Mouse (Mus musculus): ENCODE data around the gene Rtn2. TPM values are rescaled to one million over a fixed set of nuclear protein-coding genes. Genes with fewer than 3 reads are reported as not detected.
A peak's percentile ranks its signal among the peaks of the same experiment; 100 is the strongest.

Rtn2 gene
- polyA plus RNA-seq (2015; fragmentation: Nextera tagmentation; extraction: Ambion mirVana), result 3.9 and 5.2 TPM in 2 replicates

DNA sequence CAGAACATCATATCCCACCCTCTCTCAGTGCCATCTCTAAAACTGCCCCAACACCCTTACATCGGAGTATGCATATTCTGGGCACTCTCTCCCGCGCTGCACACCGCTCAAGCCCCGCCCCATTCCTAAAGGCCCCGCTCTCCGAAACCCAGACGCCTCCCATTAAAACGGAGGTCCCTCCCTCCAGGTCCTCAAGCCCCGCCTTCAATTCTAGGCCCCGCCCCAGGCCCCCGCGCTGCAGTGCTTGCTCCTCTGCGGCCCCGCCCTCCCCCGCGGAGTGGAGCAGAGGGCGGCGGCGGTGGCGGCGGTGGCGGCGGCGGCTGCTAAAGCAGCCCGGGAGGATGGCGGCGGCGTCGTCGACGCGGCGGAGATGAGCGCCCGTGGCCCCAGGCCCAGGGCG, at the start of gene Rtn2:
Rtn2 (plus strand) TSS at position 240 of the 400 bp plus-strand sequence.
- H3K9ac ChIP-seq, result peak within 1 kb of the TSS; percentile 51; the same call in 1 of the 2 replicates
- 1% methylated on average over 36 of the region's 37 CpGs for WGBS (ENCODE audit: insufficient replicate concordance)
- ATAC-seq (ENCODE audit: insufficient read depth), result peak; percentile 84
- peaks cover 31% of the 10 kb centered on the region for H3K4me1 ChIP-seq (replicated peaks)
- H3K4me3 ChIP-seq (replicated peaks), result peak within 1 kb of the TSS; percentile 58
- peaks cover 94% of the 10 kb centered on the region for H3K27me3 ChIP-seq
- H3K36me3 ChIP-seq (replicated peaks), result no peaks in the 10 kb centered on the region
- no peaks in the 10 kb centered on the region for H3K9me3 ChIP-seq (replicated peaks)
- peak within 1 kb of the TSS; percentile 98 for H3K4me2 ChIP-seq
- H3K27ac ChIP-seq (replicated peaks), result 0 out of 2 replicates have a peak within 1 kb of the TSS, but pooled peaks have one; percentile 51

DNA sequence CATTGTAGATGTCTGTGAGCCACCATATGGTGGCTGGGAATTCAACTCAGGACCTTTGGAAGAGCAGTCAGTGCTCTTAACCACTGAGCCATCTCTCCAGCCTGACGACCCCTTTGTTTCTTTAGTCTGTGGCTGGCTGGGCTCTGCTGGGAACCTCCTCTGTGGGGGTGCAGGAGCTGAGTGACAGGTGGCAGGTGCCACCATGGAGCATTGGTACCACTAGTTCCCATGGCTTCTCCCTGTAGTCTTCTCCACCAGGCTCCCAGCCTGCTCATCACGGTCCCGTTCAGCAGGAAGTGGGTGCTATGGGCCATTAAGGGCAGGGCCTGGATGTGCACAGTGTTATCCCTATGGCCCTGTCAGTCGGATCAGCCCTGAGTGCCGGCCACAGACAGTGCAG, 47.8 kb upstream of the Rtn2 start:
- Histone ChIP-seq H3K9ac (no peak overlapping the region), H3K4me2 (no peak overlapping the region), H3K9me3 (replicated peaks) (no peaks in the 10 kb centered on the region), H3K27me3 (no peaks in the 10 kb centered on the region), H3K4me3 (replicated peaks) (no peak overlapping the region), H3K36me3 (replicated peaks) (peaks cover 15% of the 10 kb centered on the region), H3K4me1 (replicated peaks) (peaks cover 83% of the 10 kb centered on the region), H3K27ac (replicated peaks) (peak overlapping the region; percentile 11; the same call in 1 of the 2 replicates)
- WGBS (ENCODE audit: insufficient replicate concordance), result 59% methylated on average over 5 of the region's 5 CpGs
- no peak for ATAC-seq (ENCODE audit: insufficient read depth)

DNA sequence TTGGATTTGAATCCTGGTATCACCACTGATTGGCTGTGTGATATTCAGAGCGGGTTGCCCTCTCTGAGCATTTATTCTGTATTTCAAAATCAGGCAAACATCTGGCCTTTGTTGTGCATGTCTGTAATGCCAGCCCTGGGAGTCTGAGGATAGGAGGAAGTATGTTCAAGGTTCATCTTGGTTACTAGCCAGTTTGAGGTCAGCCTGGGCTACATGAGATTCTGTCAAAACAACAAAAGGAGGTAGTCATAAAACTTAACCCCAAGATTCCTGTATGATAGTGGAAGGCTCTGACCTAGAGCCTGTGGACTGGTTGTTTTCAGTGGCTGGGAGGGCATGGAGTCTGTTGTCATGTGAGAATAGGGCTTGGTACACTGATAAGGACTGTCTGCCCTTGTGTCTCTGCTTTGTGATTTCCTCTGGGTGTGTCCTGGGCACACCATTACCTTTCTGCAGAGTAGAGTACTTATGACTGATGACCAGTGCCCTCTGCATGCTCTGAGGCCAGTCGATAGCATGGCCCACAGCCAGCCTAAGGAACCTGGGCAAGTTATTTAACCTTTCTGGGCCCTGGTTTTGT, 47.2 kb upstream of the Rtn2 start:
- H3K27me3 ChIP-seq, result no peaks in the 10 kb centered on the region
- no peak for ATAC-seq (ENCODE audit: insufficient read depth)
- H3K4me2 ChIP-seq, result no peak overlapping the region
- H3K4me1 ChIP-seq (replicated peaks), result peaks cover 83% of the 10 kb centered on the region
- 64% methylated on average over 2 of the region's 2 CpGs for WGBS (ENCODE audit: insufficient replicate concordance)
- H3K4me3 ChIP-seq (replicated peaks), result no peak overlapping the region
- H3K36me3 ChIP-seq (replicated peaks), result peaks cover 15% of the 10 kb centered on the region
- H3K9ac ChIP-seq, result no peak overlapping the region
- H3K27ac ChIP-seq (replicated peaks), result peak overlapping the region; percentile 11; the same call in 1 of the 2 replicates
- H3K9me3 ChIP-seq (replicated peaks), result no peaks in the 10 kb centered on the region

DNA sequence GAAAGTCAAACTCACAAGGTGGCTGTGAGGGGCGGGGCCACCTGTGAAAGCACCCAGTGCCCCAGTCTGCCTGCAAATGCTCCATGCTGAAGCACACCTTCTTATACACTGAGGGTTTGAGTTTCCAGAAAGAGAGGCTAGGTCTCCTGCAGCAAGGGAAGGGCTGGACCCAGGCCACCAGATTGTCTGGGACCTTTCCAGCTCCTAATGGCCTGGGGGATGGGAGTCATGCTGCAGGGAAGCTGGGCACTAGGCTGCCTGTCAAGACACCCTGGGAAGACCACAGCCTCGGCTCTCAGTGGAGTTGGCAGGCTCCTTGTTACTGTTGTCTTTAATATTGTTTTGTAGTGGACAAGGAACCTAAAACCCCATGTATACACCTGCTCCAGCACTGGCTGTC, 46.0 kb upstream of the Rtn2 start:
- H3K9ac ChIP-seq, result no peak overlapping the region
- 80% methylated on average over 2 of the region's 2 CpGs for WGBS (ENCODE audit: insufficient replicate concordance)

DNA sequence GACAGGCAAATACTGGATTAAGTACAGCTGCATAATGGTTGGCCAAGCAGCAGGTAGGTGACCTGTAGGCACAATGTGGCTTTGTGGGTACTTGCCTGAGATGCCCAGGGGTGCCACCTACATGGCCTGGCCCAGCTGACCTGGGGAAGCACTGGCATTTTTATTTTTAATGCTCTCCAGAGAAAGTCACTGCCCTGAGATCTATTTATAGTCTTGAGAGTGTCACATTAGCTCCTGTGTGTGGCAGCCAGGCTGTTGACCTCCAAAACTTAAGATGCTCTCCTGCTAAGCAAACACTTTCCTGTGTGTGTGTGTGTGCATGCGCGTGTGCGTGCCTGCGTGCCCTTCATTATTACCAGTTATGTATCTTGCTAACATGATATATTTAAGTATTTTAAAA, 44.1 kb upstream of the Rtn2 start:
- peaks cover 79% of the 10 kb centered on the region for H3K4me1 ChIP-seq (replicated peaks)
- 98% methylated on average over 4 of the region's 4 CpGs for WGBS (ENCODE audit: insufficient replicate concordance)

More for the DNA sequence above, 46.0 kb upstream of the Rtn2 start:
- H3K27ac ChIP-seq (replicated peaks), result no peak overlapping the region
- no peaks in the 10 kb centered on the region for H3K9me3 ChIP-seq (replicated peaks)
- no peak for ATAC-seq (ENCODE audit: insufficient read depth)
- no peaks in the 10 kb centered on the region for H3K27me3 ChIP-seq
- peaks cover 89% of the 10 kb centered on the region for H3K4me1 ChIP-seq (replicated peaks)
- H3K4me3 ChIP-seq (replicated peaks), result no peak overlapping the region
- peaks cover 11% of the 10 kb centered on the region; the same call in 1 of the 2 replicates for H3K36me3 ChIP-seq (replicated peaks)
- no peak overlapping the region for H3K4me2 ChIP-seq

DNA sequence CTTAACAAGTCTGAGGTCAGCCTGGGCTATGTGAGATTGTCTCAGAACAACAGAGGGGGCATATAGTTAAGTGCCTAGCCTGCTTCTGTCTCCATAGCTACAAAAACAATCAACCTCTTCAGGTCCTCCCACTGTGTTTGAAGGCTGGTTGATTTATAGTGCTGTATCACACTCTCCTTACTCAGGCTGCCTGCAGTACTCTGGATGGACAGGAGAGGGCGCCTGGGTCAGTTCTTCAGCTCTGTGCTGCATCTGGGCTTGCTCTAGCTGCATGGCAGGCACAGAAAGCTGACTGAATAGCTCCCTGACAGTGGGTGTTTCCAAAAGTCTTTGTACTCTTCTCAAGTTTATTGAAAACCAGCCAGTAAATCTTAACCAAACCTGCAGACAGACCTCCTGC, 43.0 kb upstream of the Rtn2 start:
- H3K4me1 ChIP-seq (replicated peaks), result peaks cover 87% of the 10 kb centered on the region
- H3K4me3 ChIP-seq (replicated peaks), result peak overlapping the region; percentile 9; the same call in 1 of the 2 replicates
- peak overlapping the region; percentile 89 for H3K27ac ChIP-seq (replicated peaks)

More for the DNA sequence above, 44.1 kb upstream of the Rtn2 start:
- Histone ChIP-seq H3K9me3 (replicated peaks) (no peaks in the 10 kb centered on the region), H3K36me3 (replicated peaks) (peaks cover 13% of the 10 kb centered on the region; the same call in 1 of the 2 replicates), H3K27me3 (no peaks in the 10 kb centered on the region), H3K9ac (no peak overlapping the region), H3K27ac (replicated peaks) (peak overlapping the region; percentile 70), H3K4me2 (no peak overlapping the region), H3K4me3 (replicated peaks) (no peak overlapping the region)
- no peak for ATAC-seq (ENCODE audit: insufficient read depth)

DNA sequence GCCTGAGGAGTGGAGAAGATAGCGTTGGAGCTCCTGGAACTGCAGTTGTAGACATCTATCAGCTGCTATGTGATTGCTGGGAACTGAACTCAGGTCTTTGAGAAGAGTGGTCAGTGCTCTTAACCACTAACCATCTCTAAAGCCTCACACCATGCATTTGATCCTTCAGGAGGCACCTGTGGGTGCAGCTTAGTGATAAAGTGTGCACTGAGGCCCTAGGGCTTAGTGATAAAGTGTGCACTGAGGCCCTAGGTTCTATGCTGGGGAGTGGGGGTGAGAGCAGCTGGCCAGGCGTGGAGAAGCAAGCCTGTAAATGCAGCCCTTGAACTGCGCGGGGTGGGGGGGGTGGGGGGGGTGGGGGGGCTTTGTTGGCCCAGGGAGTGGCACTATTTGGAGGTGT, 42.4 kb upstream of the Rtn2 start:
- peak overlapping the region; percentile 9 for H3K4me3 ChIP-seq (replicated peaks)
- peak overlapping the region; percentile 37 for H3K9ac ChIP-seq
- no peaks in the 10 kb centered on the region for H3K9me3 ChIP-seq (replicated peaks)
- peaks cover 87% of the 10 kb centered on the region for H3K4me1 ChIP-seq (replicated peaks)
- H3K27ac ChIP-seq (replicated peaks), result peak overlapping the region; percentile 89
- H3K36me3 ChIP-seq (replicated peaks), result peaks cover 13% of the 10 kb centered on the region; the same call in 1 of the 2 replicates
- peak; percentile 92 for ATAC-seq (ENCODE audit: insufficient read depth)
- WGBS (ENCODE audit: insufficient replicate concordance), result 22% methylated on average over 3 of the region's 4 CpGs
- peak overlapping the region; percentile 56 for H3K4me2 ChIP-seq
- H3K27me3 ChIP-seq, result no peaks in the 10 kb centered on the region

More for the DNA sequence above, 43.0 kb upstream of the Rtn2 start:
- no peaks in the 10 kb centered on the region for H3K27me3 ChIP-seq
- no peaks in the 10 kb centered on the region for H3K9me3 ChIP-seq (replicated peaks)
- peak overlapping the region; percentile 37 for H3K9ac ChIP-seq
- peak overlapping the region; percentile 56 for H3K4me2 ChIP-seq
- WGBS (ENCODE audit: insufficient replicate concordance), result 0% methylated on average over 1 of the region's 1 CpGs
- H3K36me3 ChIP-seq (replicated peaks), result 0 out of 2 replicates have a peak, but pooled peaks cover 11% of the 10 kb centered on the region
- peak; percentile 93 for ATAC-seq (ENCODE audit: insufficient read depth)

DNA sequence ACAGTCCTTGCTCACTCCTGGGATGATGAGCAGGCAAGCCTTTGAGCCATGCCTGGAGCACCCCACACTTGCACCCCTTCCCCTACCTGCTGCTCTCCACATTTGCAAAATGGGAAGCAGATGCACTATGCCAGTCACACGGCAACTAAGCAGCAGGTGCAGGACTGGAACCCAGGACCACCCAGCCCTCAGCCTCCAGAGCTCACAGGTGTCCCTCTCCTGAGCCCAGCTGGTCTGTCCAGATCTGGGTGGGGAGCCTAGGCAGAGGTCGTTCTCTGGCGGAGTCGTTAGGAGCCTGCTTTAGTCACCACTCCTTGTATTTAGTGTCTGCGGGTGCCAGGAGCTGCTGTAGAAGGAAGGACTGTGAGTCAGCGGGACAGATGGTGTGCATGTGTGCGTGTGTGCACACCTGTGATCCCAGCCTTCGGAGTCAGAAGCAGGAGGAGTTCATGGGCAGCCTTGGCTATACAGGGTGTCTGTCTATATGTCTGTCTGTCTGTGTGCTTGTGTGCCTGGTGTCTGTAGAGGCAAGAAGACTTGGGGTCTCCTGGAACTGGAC, 41.4 kb upstream of the Rtn2 start:
- Histone ChIP-seq H3K27me3 (no peaks in the 10 kb centered on the region), H3K4me3 (replicated peaks) (no peak overlapping the region), H3K36me3 (replicated peaks) (peaks cover 23% of the 10 kb centered on the region), H3K9ac (no peak overlapping the region), H3K9me3 (replicated peaks) (no peaks in the 10 kb centered on the region), H3K4me2 (peak overlapping the region; percentile 56), H3K27ac (replicated peaks) (peak overlapping the region; percentile 89), H3K4me1 (replicated peaks) (peaks cover 87% of the 10 kb centered on the region)
- 82% methylated on average over 8 of the region's 8 CpGs for WGBS (ENCODE audit: insufficient replicate concordance)
- ATAC-seq (ENCODE audit: insufficient read depth), result no peak

DNA sequence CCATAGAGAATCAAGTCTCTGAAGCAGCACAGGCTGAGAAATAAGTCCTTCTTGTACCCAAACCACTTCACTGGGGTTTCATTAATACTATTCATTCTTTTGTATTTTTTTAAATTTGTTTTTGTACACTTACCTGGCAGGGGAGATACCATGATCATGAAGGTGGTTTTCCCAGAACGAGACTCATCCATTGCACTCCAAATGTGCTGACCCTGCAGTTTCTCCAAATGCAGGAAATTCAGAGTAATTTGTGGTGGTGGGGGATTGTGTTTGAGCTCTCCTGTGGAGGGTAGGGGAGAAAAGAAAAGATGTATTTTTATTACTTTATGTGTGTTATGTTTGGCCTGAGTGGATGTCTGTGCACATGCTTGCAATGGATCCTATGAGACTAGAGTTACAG, 40.4 kb upstream of the Rtn2 start:
- H3K9me3 ChIP-seq (replicated peaks), result no peaks in the 10 kb centered on the region
- no peaks in the 10 kb centered on the region for H3K27me3 ChIP-seq
- no peak overlapping the region for H3K27ac ChIP-seq (replicated peaks)
- no peak overlapping the region for H3K4me2 ChIP-seq
- no peak for ATAC-seq (ENCODE audit: insufficient read depth)
- H3K4me1 ChIP-seq (replicated peaks), result peaks cover 87% of the 10 kb centered on the region
- no peak overlapping the region for H3K4me3 ChIP-seq (replicated peaks)
- peaks cover 26% of the 10 kb centered on the region for H3K36me3 ChIP-seq (replicated peaks)
- WGBS (ENCODE audit: insufficient replicate concordance), result 81% methylated on average over 1 of the region's 1 CpGs
- no peak overlapping the region for H3K9ac ChIP-seq

DNA sequence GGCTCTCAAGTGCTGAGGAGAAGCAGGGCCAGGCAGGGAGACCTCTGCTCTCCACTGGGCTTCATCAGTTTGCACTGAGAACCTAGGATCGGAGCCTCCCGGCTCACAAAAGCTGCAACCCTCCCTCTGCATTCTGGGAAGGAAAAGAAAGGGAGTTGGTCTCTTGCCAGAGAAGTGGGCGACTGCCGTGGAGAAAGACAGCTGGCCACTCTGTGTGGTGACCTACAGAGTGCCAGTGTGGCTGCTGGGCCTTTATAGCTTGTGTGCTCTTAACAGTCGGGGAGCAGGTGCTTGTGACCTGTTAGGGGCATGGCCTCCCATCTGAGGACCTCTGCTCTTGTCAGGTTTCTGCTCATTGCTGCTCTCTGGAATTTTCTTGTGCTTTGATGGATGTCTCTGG, 38.6 kb upstream of the Rtn2 start:
- 82% methylated on average over 5 of the region's 5 CpGs for WGBS (ENCODE audit: insufficient replicate concordance)
- H3K27me3 ChIP-seq, result no peaks in the 10 kb centered on the region
- ATAC-seq (ENCODE audit: insufficient read depth), result no peak
- H3K4me1 ChIP-seq (replicated peaks), result peaks cover 77% of the 10 kb centered on the region
- H3K4me3 ChIP-seq (replicated peaks), result no peak overlapping the region
- peak overlapping the region; percentile 38 for H3K27ac ChIP-seq (replicated peaks)
- no peaks in the 10 kb centered on the region for H3K9me3 ChIP-seq (replicated peaks)
- no peak overlapping the region for H3K9ac ChIP-seq
- peaks cover 35% of the 10 kb centered on the region for H3K36me3 ChIP-seq (replicated peaks)
- H3K4me2 ChIP-seq, result no peak overlapping the region

DNA sequence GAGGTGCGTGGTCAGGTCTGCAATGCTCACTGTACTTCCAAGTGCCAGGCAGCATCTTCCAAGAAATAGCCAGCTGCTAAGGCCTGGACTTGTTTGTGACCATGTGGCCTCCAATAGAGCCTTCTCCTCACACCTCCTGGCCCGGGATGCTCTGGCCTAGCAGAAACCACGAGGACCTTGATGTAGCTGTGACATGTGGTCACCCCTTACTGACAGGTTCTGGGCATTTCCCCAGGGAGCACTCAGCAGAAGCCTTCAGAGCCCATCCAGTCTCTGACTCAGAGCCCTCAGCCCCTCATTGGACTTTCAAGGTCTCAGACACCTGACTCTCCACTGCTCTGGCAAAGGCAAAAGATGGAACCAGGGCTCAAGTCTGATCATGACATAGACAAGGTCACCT, 37.3 kb upstream of the Rtn2 start:
- H3K27me3 ChIP-seq, result no peaks in the 10 kb centered on the region
- H3K36me3 ChIP-seq (replicated peaks), result peaks cover 35% of the 10 kb centered on the region
- WGBS (ENCODE audit: insufficient replicate concordance), result 69% methylated on average over 3 of the region's 3 CpGs
- ATAC-seq (ENCODE audit: insufficient read depth), result no peak
- H3K9me3 ChIP-seq (replicated peaks), result no peaks in the 10 kb centered on the region
- H3K4me3 ChIP-seq (replicated peaks), result no peak overlapping the region
- H3K9ac ChIP-seq, result no peak overlapping the region
- no peak overlapping the region for H3K4me2 ChIP-seq
- H3K27ac ChIP-seq (replicated peaks), result 0 out of 2 replicates have a peak overlapping the region, but pooled peaks have one; percentile 12
- H3K4me1 ChIP-seq (replicated peaks), result peaks cover 65% of the 10 kb centered on the region
